Mouse (Mus musculus) bone marrow macrophage, adult 2 months (primary cell): ENCODE measurements around the gene Krt83.

Experiments
- CTCF ChIP-seq: IDR thresholded peaks from 2 replicates; pipeline ENCODE4 v1.5.1; 2012; ENCODE audit warnings: low read depth, mild to moderate bottlenecking, low read length, moderate library complexity
- POLR2A ChIP-seq: IDR thresholded peaks from 2 replicates; pipeline ENCODE4 v1.6.1; 2012; ENCODE audit warnings: mild to moderate bottlenecking, low read depth, low read length, borderline replicate concordance

DNA sequence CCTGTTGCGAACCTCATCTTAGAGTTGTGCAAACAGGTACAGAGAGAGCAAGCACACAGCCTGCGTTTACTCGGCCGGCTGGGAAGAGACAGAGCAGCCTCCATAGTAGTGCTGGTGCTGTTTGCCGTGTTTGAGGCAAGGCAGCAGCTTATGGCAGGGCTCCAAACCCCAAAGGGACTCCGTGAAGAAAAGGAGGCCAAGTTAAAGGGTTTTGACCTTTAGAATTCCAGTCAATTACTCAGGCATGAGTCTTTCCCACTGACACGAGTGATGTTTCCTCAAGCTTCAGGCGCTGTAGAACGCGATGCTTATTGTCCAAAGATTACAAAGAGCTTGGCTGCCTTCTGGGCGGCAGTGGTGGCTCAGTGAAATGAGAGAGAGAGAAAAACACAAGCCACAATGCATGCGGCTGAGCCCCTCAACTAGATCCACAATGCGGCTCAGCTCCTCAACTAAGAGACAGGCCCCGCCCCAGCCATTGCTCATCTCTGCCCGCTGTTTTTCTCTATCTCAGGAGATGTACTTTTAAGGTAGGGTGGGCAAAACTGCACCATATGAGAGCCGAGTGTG, 32.9 kb downstream of the Krt83 start:
- TF ChIP-seq CTCF: no peak
- no peak for TF ChIP-seq POLR2A
